Mouse (Mus musculus): Measurements from ENCODE around the gene Marveld2. TPM values are rescaled to one million over a fixed set of nuclear protein-coding genes. Genes with fewer than 3 reads are reported as not detected.

The Marveld2 gene
- polyA plus RNA-seq, 1 experiment from 2014 or later = 20.5 TPM

GRCm38 (mm10) chr13:100602239-100602902 is 14.4 kb downstream of the Marveld2 start:
- H3K9me3 ChIP-seq (ENCODE audit: low read length) = no peaks in the 10 kb centered on the region
- no peak overlapping the region for H3K4me3 ChIP-seq (ENCODE audit: low read length)
- peak; percentile 93 for ATAC-seq (ENCODE audit: low FRiP score, low TSS enrichment)
- 63% methylated on average over 5 of the region's 5 CpGs for WGBS
- H3K36me3 ChIP-seq (ENCODE audit: insufficient read depth, low read length) = no peaks in the 10 kb centered on the region; the same call in 1 of the 2 replicates
- no peak overlapping the region for H3K4me2 ChIP-seq (replicated peaks; ENCODE audit: low read depth, low read length)
- no peaks in the 10 kb centered on the region for H3K4me1 ChIP-seq (ENCODE audit: insufficient read depth, low read length)
- H3K9ac ChIP-seq (replicated peaks; ENCODE audit: low read length) = no peak overlapping the region
- H3K27me3 ChIP-seq (ENCODE audit: insufficient read depth, low read length) = no peaks in the 10 kb centered on the region
- peak overlapping the region; percentile 41; the same call in 1 of the 2 replicates for H3K27ac ChIP-seq (ENCODE audit: low read length)

- 63% methylated on average over 7 of the region's 8 CpGs for WGBS
- no peak overlapping the region for H3K4me3 ChIP-seq (ENCODE audit: low read length)
- peak overlapping the region; percentile 2; the same call in 1 of the 2 replicates for H3K4me2 ChIP-seq (replicated peaks; ENCODE audit: low read depth, low read length)
- no peaks in the 10 kb centered on the region for H3K9me3 ChIP-seq (ENCODE audit: low read length)
- H3K27me3 ChIP-seq (ENCODE audit: insufficient read depth, low read length) = no peaks in the 10 kb centered on the region
- H3K36me3 ChIP-seq (ENCODE audit: insufficient read depth, low read length) = no peaks in the 10 kb centered on the region
- H3K4me1 ChIP-seq (ENCODE audit: insufficient read depth, low read length) = no peaks in the 10 kb centered on the region
- H3K27ac ChIP-seq (ENCODE audit: low read length) = no peak overlapping the region
- H3K9ac ChIP-seq (replicated peaks; ENCODE audit: low read length) = no peak overlapping the region
- ATAC-seq (ENCODE audit: low FRiP score, low TSS enrichment) = no peak
Observed at GRCm38 (mm10) chr13:100601034-100601433, 15.7 kb downstream of the Marveld2 start.

- WGBS = 84% methylated on average over 12 of the region's 12 CpGs
- Histone ChIP-seq H3K9ac (replicated peaks; ENCODE audit: low read length) (no peak overlapping the region), H3K4me2 (replicated peaks; ENCODE audit: low read depth, low read length) (peak overlapping the region; percentile 2; the same call in 1 of the 2 replicates), H3K4me3 (ENCODE audit: low read length) (no peak overlapping the region), H3K9me3 (ENCODE audit: low read length) (no peaks in the 10 kb centered on the region), H3K4me1 (ENCODE audit: insufficient read depth, low read length) (no peaks in the 10 kb centered on the region), H3K27ac (ENCODE audit: low read length) (no peak overlapping the region), H3K27me3 (ENCODE audit: insufficient read depth, low read length) (no peaks in the 10 kb centered on the region), H3K36me3 (ENCODE audit: insufficient read depth, low read length) (no peaks in the 10 kb centered on the region)
- ATAC-seq (ENCODE audit: low FRiP score, low TSS enrichment) = no peak
Observed at GRCm38 (mm10) chr13:100600317-100600716, 16.5 kb downstream of the Marveld2 start.

DNA sequence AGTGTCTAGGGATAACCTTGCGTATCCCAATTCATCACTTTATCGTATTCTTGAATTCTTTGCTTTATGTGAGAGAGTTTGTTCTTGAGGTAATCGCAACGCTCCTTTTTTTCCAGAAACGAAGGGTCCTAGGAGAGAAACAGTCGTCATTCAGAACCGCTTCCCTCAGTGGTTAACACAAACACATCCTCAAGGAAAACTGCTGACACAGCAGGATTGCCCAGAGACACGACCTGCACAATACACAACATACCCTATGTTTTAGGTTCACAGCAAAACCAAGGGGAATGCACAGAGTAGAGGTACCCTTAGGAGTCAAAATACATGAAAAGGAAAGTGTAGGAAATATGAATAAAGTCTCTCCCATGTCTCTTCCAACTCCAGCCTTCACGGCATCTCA is 19.5 kb downstream of the Marveld2 start:
- Histone ChIP-seq H3K36me3 (ENCODE audit: insufficient read depth, low read length) (no peaks in the 10 kb centered on the region), H3K27me3 (ENCODE audit: insufficient read depth, low read length) (no peaks in the 10 kb centered on the region), H3K4me3 (ENCODE audit: low read length) (no peak overlapping the region), H3K9me3 (ENCODE audit: low read length) (no peaks in the 10 kb centered on the region), H3K9ac (replicated peaks; ENCODE audit: low read length) (no peak overlapping the region), H3K4me1 (ENCODE audit: insufficient read depth, low read length) (no peaks in the 10 kb centered on the region), H3K27ac (ENCODE audit: low read length) (no peak overlapping the region), H3K4me2 (replicated peaks; ENCODE audit: low read depth, low read length) (no peak overlapping the region)
- 76% methylated on average over 9 of the region's 9 CpGs for WGBS
- no peak for ATAC-seq (ENCODE audit: low FRiP score, low TSS enrichment)

GRCm38 (mm10) chr13:100595552-100595885 is 21.3 kb downstream of the Marveld2 start:
- no peaks in the 10 kb centered on the region for H3K36me3 ChIP-seq (ENCODE audit: insufficient read depth, low read length)
- no peak for ATAC-seq (ENCODE audit: low FRiP score, low TSS enrichment)
- H3K9me3 ChIP-seq (ENCODE audit: low read length) = no peaks in the 10 kb centered on the region
- H3K9ac ChIP-seq (replicated peaks; ENCODE audit: low read length) = no peak overlapping the region
- H3K27me3 ChIP-seq (ENCODE audit: insufficient read depth, low read length) = no peaks in the 10 kb centered on the region
- H3K27ac ChIP-seq (ENCODE audit: low read length) = no peak overlapping the region
- H3K4me1 ChIP-seq (ENCODE audit: insufficient read depth, low read length) = no peaks in the 10 kb centered on the region
- H3K4me3 ChIP-seq (ENCODE audit: low read length) = no peak overlapping the region
- no peak overlapping the region for H3K4me2 ChIP-seq (replicated peaks; ENCODE audit: low read depth, low read length)
- WGBS = 70% methylated on average over 3 of the region's 3 CpGs

DNA sequence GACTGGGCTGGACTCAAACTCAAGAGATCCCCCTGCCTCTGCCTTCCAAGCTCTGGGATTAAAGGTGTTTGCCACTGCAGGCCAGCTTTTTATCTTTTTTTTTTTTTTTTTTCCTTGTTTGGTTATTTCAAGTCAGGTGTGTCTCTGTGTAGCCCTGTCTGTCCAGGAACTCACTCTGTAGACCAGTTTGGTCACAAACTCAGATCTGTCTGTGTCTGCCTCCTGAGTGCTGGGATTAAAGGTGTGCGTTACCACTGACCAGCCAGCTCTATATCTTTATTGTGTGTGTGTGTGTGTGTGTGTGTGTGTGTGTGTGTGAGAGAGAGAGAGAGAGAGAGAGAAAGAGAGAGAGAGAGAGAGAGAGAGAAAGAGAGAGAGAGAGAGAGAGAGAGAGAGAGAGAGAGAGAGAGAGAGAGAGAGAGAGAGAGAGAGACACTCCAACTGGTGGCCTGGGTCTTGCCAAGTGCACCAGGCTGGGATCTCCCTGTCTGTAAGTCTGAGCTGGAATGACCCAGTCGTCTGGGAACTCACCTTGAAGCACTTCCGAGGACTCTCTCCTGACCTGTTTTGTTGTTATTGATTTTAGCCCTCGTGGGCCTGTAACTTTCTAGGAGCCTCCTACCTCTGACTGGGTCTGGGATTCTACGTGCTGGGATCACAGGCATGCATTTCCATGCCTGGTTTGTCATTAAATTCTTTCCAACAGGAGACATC is 21.8 kb downstream of the Marveld2 start:
- Histone ChIP-seq H3K4me1 (ENCODE audit: insufficient read depth, low read length) (no peaks in the 10 kb centered on the region), H3K4me3 (ENCODE audit: low read length) (no peak overlapping the region), H3K9me3 (ENCODE audit: low read length) (no peaks in the 10 kb centered on the region), H3K27ac (ENCODE audit: low read length) (no peak overlapping the region; the same call in 1 of the 2 replicates), H3K27me3 (ENCODE audit: insufficient read depth, low read length) (no peaks in the 10 kb centered on the region), H3K4me2 (replicated peaks; ENCODE audit: low read depth, low read length) (no peak overlapping the region), H3K9ac (replicated peaks; ENCODE audit: low read length) (no peak overlapping the region), H3K36me3 (ENCODE audit: insufficient read depth, low read length) (no peaks in the 10 kb centered on the region)
- ATAC-seq (ENCODE audit: low FRiP score, low TSS enrichment) = no peak
- 77% methylated on average over 5 of the region's 5 CpGs for WGBS

GRCm38 (mm10) chr13:100594041-100594792 is 22.6 kb downstream of the Marveld2 start:
- no peaks in the 10 kb centered on the region for H3K27me3 ChIP-seq (ENCODE audit: insufficient read depth, low read length)
- no peak overlapping the region for H3K4me2 ChIP-seq (replicated peaks; ENCODE audit: low read depth, low read length)
- ATAC-seq (ENCODE audit: low FRiP score, low TSS enrichment) = peak; percentile 65
- no peaks in the 10 kb centered on the region for H3K4me1 ChIP-seq (ENCODE audit: insufficient read depth, low read length)
- peak overlapping the region; percentile 21; the same call in 1 of the 2 replicates for H3K4me3 ChIP-seq (ENCODE audit: low read length)
- H3K36me3 ChIP-seq (ENCODE audit: insufficient read depth, low read length) = no peaks in the 10 kb centered on the region
- H3K27ac ChIP-seq (ENCODE audit: low read length) = peak overlapping the region; percentile 63; the same call in 1 of the 2 replicates
- H3K9me3 ChIP-seq (ENCODE audit: low read length) = no peaks in the 10 kb centered on the region
- WGBS = 58% methylated on average over 11 of the region's 17 CpGs
- H3K9ac ChIP-seq (replicated peaks; ENCODE audit: low read length) = 0 out of 2 replicates have a peak overlapping the region, but pooled peaks have one; percentile 50

DNA sequence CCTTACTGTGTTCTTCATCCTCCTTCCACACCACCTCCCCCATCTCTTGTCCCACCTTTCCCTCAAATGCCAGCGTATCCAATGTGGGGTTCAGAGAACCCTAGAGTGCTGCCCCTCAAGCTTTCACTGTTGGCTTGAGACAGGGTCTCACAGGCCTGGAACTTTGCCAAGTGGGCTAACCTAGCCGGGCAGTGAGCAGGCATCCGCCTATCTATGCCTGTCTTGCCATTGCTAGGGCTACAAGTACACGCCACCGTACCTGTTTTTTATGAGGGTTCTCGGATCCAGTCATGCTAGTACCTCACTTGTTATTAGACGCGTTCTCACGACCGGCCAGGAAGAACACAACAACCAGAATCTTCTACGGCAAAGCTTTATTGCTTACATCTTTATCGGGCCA is 28.1 kb downstream of the Marveld2 start:
- 85% methylated on average over 11 of the region's 12 CpGs for WGBS
- Histone ChIP-seq H3K4me2 (replicated peaks; ENCODE audit: low read depth, low read length) (0 out of 2 replicates have a peak overlapping the region, but pooled peaks have one; percentile 4), H3K9ac (replicated peaks; ENCODE audit: low read length) (no peak overlapping the region), H3K36me3 (ENCODE audit: insufficient read depth, low read length) (no peaks in the 10 kb centered on the region), H3K27me3 (ENCODE audit: insufficient read depth, low read length) (no peaks in the 10 kb centered on the region), H3K4me1 (ENCODE audit: insufficient read depth, low read length) (no peaks in the 10 kb centered on the region), H3K9me3 (ENCODE audit: low read length) (no peaks in the 10 kb centered on the region), H3K27ac (ENCODE audit: low read length) (no peak overlapping the region), H3K4me3 (ENCODE audit: low read length) (no peak overlapping the region)
- no peak for ATAC-seq (ENCODE audit: low FRiP score, low TSS enrichment)

DNA sequence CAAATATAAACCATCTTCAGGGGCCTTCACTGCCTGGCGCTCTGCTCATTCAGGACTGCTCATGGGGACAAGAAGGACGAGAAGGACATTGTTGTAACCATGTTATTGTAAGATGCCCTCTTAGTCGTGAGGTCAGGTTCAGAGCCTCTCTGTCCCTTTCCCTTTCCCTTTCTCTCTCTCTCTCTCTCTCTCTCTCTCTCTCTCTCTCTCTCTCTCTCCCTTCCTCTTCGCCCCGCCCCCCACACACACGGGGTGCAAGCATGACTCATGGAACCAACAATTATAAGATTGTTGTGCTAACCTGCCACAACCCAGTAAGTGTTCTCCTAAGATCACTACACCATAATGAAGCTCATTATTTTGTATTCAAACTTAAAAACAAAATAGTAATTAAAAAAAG is 34.6 kb downstream of the Marveld2 start:
- ATAC-seq (ENCODE audit: low FRiP score, low TSS enrichment) = no peak
- H3K4me3 ChIP-seq (ENCODE audit: low read length) = no peak overlapping the region
- no peak overlapping the region for H3K9ac ChIP-seq (replicated peaks; ENCODE audit: low read length)
- no peaks in the 10 kb centered on the region for H3K9me3 ChIP-seq (ENCODE audit: low read length)
- WGBS = 38% methylated on average over 6 of the region's 6 CpGs
- no peaks in the 10 kb centered on the region for H3K36me3 ChIP-seq (ENCODE audit: insufficient read depth, low read length)
- H3K27ac ChIP-seq (ENCODE audit: low read length) = no peak overlapping the region
- 0 out of 2 replicates have a peak overlapping the region, but pooled peaks have one; percentile 10 for H3K4me2 ChIP-seq (replicated peaks; ENCODE audit: low read depth, low read length)
- H3K27me3 ChIP-seq (ENCODE audit: insufficient read depth, low read length) = no peaks in the 10 kb centered on the region
- H3K4me1 ChIP-seq (ENCODE audit: insufficient read depth, low read length) = peaks cover 6% of the 10 kb centered on the region; the same call in 1 of the 2 replicates
